Mouse (Mus musculus) heart, adult 2 months (tissue): ENCODE results near the gene Limch1. TPM values are rescaled to one million over a fixed set of nuclear protein-coding genes. Genes with fewer than 3 reads are reported as not detected.

ENCODE experiments used
- DNase-seq, 2 experiments: peaks; one replicate each; pipeline ENCODE4 v3.0.0; 2021
- H3K27ac ChIP-seq: fragments of 200-600 bp; 2 replicates; pipeline ENCODE4 v1.8.1; 2022
- H3K27me3 ChIP-seq: fragments of 200-500 bp; 2 replicates; pipeline ENCODE4 v1.6.1; 2012; ENCODE audit warnings: mild to moderate bottlenecking, low read length, inconsistent platforms, mixed read lengths; ENCODE audit not compliant: control insufficient read depth, insufficient read depth
- H3K36me3 ChIP-seq: fragments of 200-500 bp; 2 replicates; pipeline ENCODE4 v1.6.1; 2012; ENCODE audit warnings: low read length, inconsistent platforms; ENCODE audit not compliant: control insufficient read depth, insufficient read depth
- H3K4me1 ChIP-seq: fragments of 200-500 bp; 2 replicates; pipeline ENCODE4 v1.6.1; 2011; ENCODE audit warnings: low read length; ENCODE audit not compliant: control insufficient read depth, insufficient read depth
- H3K4me3 ChIP-seq: fragments of 200-600 bp; 2 replicates; pipeline ENCODE4 v1.8.1; 2022
- H3K79me2 ChIP-seq: fragments of 200-500 bp; replicated peaks from 2 replicates; pipeline ENCODE4 v1.6.1; 2012; ENCODE audit warnings: mild to moderate bottlenecking, inconsistent platforms, low read length, moderate library complexity, mixed read lengths; ENCODE audit not compliant: control insufficient read depth, insufficient read depth
- H3K9ac ChIP-seq: fragments of 200-500 bp; 2 replicates; pipeline ENCODE4 v1.6.1; 2012; ENCODE audit warnings: low read depth, mild to moderate bottlenecking, control low read depth, inconsistent platforms, low read length, mixed read lengths
- CTCF ChIP-seq: fragments of 200-600 bp; IDR thresholded peaks from 2 replicates; pipeline ENCODE4 v1.8.1; 2022; ENCODE audit warnings: antibody characterized with exemption, mild to moderate bottlenecking, moderate library complexity
- EP300 ChIP-seq: fragments of 200-500 bp; IDR thresholded peaks from 2 replicates; pipeline ENCODE4 v1.6.1; 2011; ENCODE audit warnings: low read depth, low read length, control low read depth; ENCODE audit not compliant: insufficient read depth
- POLR2A ChIP-seq: fragments of 200-500 bp; IDR thresholded peaks from 2 replicates; pipeline ENCODE4 v1.6.1; 2011; ENCODE audit warnings: mild to moderate bottlenecking, low read depth, low read length, control low read depth; ENCODE audit not compliant: insufficient read depth
- WGBS: fragments of 180-500 bp; shearing (Covaris S2); methylation state at CpG from one replicate; pipeline ENCODE4 v1.1.7; 2018; 5-methylcytosine and 5-hydroxymethylcytosine counted together
- intact Hi-C: fragments of 180-260 bp; cut with DNase I; formaldehyde crosslinking; loops from one replicate; pipeline ENCODE4 v1.15.1; 2025
- polyA plus RNA-seq: library from polyadenylated mRNA; depleted of rRNA; stranded (reverse); fragments of >200 nt; gene quantifications from 2 replicates; pipeline ENCODE4 v1.2.3, GENCODE M21; 2012
- total RNA-seq, 2 experiments: library from RNA; stranded (reverse); gene quantifications; 2 replicates each; pipeline ENCODE4 v1.2.3; 2021

Gene Limch1
- total and polyA plus RNA-seq, 3 experiments = 60.2 to 277 (median 230) TPM

DNA sequence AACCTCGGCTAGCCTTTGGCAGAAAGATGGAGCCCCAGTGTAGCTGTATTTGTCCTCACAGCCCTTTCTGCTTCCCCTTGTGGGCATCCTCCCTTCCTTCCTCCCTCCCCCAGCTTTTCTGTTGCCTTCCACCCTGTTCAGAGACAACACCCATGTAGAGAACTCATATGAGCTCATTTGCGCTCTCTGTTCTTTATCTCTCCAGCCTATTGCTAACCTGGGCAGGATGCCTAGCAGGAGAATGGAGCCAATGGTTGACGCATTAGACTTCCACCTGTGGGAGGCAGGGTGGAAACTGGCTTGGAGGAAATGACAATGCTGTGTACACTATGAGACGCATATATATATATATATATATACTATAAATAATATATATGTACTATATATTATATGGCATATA lies 126.4 kb downstream of the Limch1 start:
- Histone ChIP-seq H3K9ac (no peak overlapping the region), H3K27ac (peak overlapping the region; percentile 77), H3K79me2 (no peaks in the 10 kb centered on the region), H3K4me3 (peak overlapping the region; percentile 11; the same call in 1 of the 2 replicates), H3K27me3 (no peaks in the 10 kb centered on the region), H3K36me3 (peaks cover 20% of the 10 kb centered on the region), H3K4me1 (peaks cover 11% of the 10 kb centered on the region)
- DNase-seq = peak; percentile 60 to 80
- intact Hi-C loops = no loop called here
- TF ChIP-seq POLR2A = no peak
- TF ChIP-seq CTCF = 0 out of 2 replicates have a peak, but pooled peaks have one; percentile 3
- TF ChIP-seq EP300 = 0 out of 2 replicates have a peak, but pooled peaks have one; percentile 37
- WGBS = 23% methylated on average over 4 of the region's 4 CpGs

GRCm38 (mm10) chr5:66872681-66873080 lies 127.1 kb downstream of the Limch1 start:
- Histone ChIP-seq H3K79me2 (no peaks in the 10 kb centered on the region), H3K4me1 (peaks cover 11% of the 10 kb centered on the region), H3K4me3 (no peak overlapping the region), H3K36me3 (peaks cover 21% of the 10 kb centered on the region), H3K9ac (no peak overlapping the region), H3K27ac (peak overlapping the region; percentile 52; the same call in 1 of the 2 replicates), H3K27me3 (no peaks in the 10 kb centered on the region)
- 94% methylated on average over 6 of the region's 6 CpGs for WGBS
- intact Hi-C loops = no loop called here
- TF ChIP-seq CTCF = no peak
- no peak for TF ChIP-seq EP300
- no peak for TF ChIP-seq POLR2A
- DNase-seq = no peak

DNA sequence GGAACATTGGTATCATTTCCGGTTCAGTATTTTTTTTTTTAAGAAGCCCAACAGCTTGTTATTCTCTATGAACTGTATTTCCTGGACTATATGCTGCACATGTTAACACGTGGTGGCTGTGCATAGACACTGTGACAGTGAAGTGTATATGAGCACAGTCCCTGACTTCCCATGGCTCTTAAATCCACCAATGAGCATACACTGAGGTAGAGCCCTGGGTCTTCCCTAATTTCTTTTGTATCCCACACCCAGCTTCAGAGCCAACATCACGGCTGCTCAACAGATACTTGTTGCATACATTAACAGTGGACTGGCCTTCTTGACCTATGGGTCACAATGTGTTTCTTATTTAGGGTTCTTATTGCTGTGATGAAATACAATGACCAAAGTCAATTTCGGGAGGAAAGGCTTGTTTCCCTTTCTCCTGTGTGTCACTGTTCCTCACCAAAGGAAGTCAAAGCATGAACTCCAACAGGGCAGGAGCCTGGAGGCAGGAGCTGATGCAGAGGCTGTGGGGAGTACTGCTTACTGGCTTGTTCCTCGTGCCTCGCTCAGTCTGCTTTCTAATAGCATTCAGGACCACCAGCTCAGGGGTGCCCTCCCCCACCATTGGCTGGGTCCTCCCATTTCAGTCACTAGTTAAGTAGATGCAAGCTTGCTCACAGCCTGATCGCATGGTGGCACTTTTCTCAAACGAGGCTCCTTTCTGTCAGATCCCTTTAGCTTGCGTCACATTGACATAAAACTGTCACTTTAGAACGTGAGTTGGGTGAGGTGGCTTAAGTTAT lies 130.6 kb downstream of the Limch1 start:
- WGBS = 59% methylated on average over 10 of the region's 10 CpGs
- Histone ChIP-seq H3K27me3 (no peaks in the 10 kb centered on the region), H3K4me1 (peaks cover 8% of the 10 kb centered on the region), H3K27ac (no peak overlapping the region), H3K4me3 (no peak overlapping the region), H3K9ac (no peak overlapping the region), H3K36me3 (peaks cover 11% of the 10 kb centered on the region), H3K79me2 (no peaks in the 10 kb centered on the region; the same call in none of the 2 replicates)
- intact Hi-C loops = no loop called here
- no peak for TF ChIP-seq EP300
- TF ChIP-seq CTCF = no peak
- TF ChIP-seq POLR2A = no peak
- no peak for DNase-seq

DNA sequence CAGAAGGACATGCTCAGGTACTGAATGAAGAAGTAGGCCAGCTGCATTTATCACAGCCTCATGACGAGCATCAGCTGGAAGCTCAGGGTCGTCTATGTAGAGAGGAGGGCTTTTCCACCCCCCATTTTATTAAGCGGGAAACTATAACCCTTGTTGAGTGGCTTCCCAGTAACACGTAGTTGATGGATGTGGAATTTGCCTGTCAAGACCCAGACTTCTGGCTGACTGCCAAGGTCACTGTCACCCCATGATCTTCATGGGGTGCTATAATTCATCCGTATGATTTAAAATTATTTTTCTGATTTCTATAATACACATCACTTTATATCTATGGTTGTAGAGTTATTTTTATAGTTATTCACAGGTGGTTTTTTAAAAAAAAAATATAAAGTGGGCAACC lies 131.4 kb downstream of the Limch1 start:
- intact Hi-C loops = no loop called here
- Histone ChIP-seq H3K36me3 (peaks cover 18% of the 10 kb centered on the region), H3K9ac (no peak overlapping the region), H3K27ac (no peak overlapping the region), H3K4me3 (no peak overlapping the region), H3K27me3 (no peaks in the 10 kb centered on the region), H3K4me1 (peaks cover 8% of the 10 kb centered on the region), H3K79me2 (no peaks in the 10 kb centered on the region; the same call in none of the 2 replicates)
- TF ChIP-seq POLR2A (no peak), CTCF (no peak), EP300 (no peak)
- 72% methylated on average over 5 of the region's 5 CpGs for WGBS
- no peak for DNase-seq

DNA sequence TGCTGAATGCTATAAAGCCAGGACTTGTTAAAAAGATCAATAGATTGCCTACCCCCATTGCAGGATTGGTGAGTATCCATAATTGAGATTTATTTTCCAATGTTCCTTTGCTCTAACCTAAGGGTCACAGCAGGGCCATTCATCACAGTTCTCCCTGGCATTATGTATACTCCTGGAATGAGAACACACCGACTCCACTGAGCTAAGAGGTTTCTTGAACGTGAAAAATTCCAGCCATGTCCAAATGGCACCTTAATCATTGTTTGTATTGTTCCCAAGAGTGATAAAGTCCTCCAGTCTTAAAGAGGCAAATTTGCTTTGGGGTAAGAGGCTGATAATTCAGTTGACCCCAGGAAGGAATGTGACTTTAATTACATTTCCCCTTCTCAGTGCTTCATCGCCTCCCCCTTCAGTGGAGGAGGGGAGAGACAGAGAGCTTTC lies 136.3 kb downstream of the Limch1 start:
- H3K4me1 ChIP-seq = peaks cover 10% of the 10 kb centered on the region
- intact Hi-C loops = no loop called here
- H3K79me2 ChIP-seq = no peaks in the 10 kb centered on the region; the same call in none of the 2 replicates
- no peaks in the 10 kb centered on the region for H3K27me3 ChIP-seq
- DNase-seq = no peak
- TF ChIP-seq CTCF (no peak), EP300 (no peak), POLR2A (no peak)
- peaks cover 22% of the 10 kb centered on the region for H3K36me3 ChIP-seq
- no peak overlapping the region for H3K4me3 ChIP-seq
- H3K9ac ChIP-seq = no peak overlapping the region
- WGBS = 26% methylated on average over 3 of the region's 3 CpGs
- no peak overlapping the region for H3K27ac ChIP-seq

GRCm38 (mm10) chr5:66882718-66883117 lies 137.1 kb downstream of the Limch1 start:
- H3K36me3 ChIP-seq = peaks cover 20% of the 10 kb centered on the region
- no peak overlapping the region for H3K4me3 ChIP-seq
- peaks cover 8% of the 10 kb centered on the region for H3K4me1 ChIP-seq
- no peak overlapping the region for H3K27ac ChIP-seq
- intact Hi-C loops = no loop called here
- DNase-seq = no peak
- no peaks in the 10 kb centered on the region for H3K27me3 ChIP-seq
- H3K79me2 ChIP-seq = no peaks in the 10 kb centered on the region; the same call in none of the 2 replicates
- no peak overlapping the region for H3K9ac ChIP-seq
- WGBS = 81% methylated on average over 13 of the region's 13 CpGs
- TF ChIP-seq CTCF (no peak), EP300 (no peak), POLR2A (no peak)
